Mouse (Mus musculus) cerebellum, postnatal 4 days (tissue): ENCODE measurements around the gene Gzmk.
"Not testable (repeated sequence)": the region's sequence is repeated elsewhere in the genome, so short reads cannot be mapped to it uniquely, and the experiment has no call there.

Experiments used
- DNase-seq, 2 experiments: peaks; one replicate each; pipeline ENCODE4 v3.0.0; 2022; ENCODE audit warnings: low spot score in 2 of 2, mixed read lengths in 1 of 2

The Gzmk gene

GRCm38 (mm10) chr13:113225811-113226210 lies at the start of gene Gzmk:
Gene Gzmk, minus strand, starts transcription at chr13:113225908.
- DNase-seq: no peak

- DNase-seq: no peak
These were observed 45.5 kb upstream of the Gzmk start for GRCm38 (mm10) chr13:113271189-113271588.

DNA sequence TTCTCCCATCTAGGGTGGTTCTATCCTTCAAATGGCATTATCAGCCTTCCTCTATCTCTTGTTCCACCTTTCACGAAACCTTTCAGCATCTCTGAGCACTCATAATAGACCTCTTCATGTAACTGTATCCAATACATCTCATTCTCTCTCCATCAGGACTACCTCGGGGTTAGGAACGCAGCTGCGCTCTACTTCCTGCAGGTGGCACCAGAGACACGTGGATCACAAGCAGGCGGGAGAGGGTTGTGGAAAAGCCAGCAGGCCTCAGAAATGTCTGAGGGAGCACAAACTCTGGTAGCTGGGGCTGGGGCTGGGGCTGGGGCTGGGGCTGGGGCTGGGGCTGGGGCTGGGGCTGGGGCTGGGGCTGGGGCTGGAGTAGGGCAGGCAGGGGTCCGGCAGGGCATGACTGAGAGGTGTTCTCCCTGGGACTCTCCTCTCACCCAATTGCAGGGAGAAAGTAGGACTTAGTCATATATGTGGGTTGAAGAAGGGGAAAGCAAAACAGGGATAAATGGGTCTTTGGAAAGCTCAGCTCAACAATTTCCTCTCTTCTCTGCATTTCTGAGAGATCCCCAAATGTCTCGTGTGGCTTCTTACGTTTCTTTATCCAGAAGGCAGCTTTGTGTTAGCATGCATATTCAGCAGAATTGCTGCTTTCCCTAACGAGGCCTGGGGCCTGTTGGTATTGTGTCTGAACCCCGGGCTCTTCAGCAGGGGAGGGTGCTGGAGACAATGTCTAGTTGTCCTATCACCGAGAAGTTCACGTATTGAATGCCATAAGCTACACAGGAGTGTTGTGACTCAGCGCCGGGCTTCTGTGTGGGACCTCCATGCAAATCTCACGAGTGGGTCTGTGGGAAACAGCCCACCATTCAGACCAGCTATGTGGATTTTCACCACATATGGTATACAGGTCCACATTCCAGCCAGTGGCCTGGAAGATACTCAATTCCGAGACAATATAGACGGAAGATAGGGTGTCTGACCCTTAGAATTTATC lies 44.4 kb upstream of the Gzmk start:
- DNase-seq: peak; percentile 73 to 81

DNA sequence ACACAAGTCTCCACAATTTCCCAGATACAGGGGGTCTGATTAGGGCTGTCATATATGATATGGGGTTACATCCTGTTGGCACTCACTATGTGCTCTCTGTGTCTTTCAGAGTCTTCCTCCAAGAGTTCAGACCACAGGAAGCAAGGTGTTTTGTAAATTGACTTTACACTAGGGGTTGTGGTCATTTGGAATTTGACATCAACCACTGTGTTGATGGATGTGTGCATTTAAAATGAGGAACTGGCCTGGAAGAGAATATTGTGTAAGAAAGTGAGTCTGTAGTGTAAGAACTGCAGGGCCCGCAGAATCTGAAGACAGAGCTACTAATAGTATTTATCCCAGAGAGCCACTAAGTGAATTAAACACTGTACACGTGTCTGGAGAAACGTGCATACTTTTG lies 41.5 kb upstream of the Gzmk start:
- DNase-seq: no peak

GRCm38 (mm10) chr13:113266495-113266951 lies 40.8 kb upstream of the Gzmk start:
- peak; percentile 59 to 76 for DNase-seq

- DNase-seq: peak; percentile 36 to 59
These were observed 39.5 kb upstream of the Gzmk start for GRCm38 (mm10) chr13:113265257-113265656.

DNA sequence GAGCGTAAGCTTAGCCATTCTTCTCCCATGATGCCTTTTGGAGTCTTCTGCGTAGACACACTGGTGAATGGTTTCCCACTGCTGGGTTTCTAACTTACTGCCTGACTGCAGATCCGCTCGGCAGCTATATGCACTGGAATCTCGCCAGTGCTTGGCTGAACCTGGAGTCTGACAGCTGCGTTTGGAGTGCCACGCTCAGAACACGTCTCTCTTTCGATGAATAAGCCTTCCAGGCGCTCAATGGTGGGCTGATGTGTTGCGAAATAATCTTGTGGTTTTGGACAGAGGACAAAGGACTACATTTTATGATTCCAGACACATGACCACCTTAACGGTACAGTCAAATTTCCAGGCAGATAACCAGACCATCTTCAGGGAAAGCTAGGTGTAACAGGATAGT lies 37.1 kb upstream of the Gzmk start:
- DNase-seq: peak in 1 of 2 experiments; percentile 57

DNA sequence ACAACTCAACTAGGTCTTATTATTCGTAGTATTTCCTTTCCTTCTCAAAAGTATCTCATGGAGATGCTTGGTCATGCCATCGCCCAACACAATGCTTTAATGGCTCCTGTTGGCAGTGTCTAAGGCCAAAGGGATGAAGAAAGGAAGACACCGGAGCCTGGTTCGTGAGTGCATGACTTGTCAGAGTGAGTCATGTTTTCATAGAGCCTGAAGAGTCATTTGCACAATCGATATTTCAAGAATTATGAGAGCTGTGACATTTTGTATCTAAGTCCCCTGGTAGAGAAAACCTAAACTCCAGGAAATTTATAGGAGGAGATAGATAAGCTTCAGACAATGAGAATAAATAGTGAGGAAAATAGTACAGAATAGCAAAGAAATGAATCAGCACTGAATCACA lies 33.5 kb upstream of the Gzmk start:
- DNase-seq: no peak

GRCm38 (mm10) chr13:113257190-113257589 lies 31.5 kb upstream of the Gzmk start:
- DNase-seq: no peak

GRCm38 (mm10) chr13:113256766-113257165 lies 31.1 kb upstream of the Gzmk start:
- no peak for DNase-seq

GRCm38 (mm10) chr13:113252580-113252979 lies 26.9 kb upstream of the Gzmk start:
- not testable (repeated sequence) for DNase-seq

DNA sequence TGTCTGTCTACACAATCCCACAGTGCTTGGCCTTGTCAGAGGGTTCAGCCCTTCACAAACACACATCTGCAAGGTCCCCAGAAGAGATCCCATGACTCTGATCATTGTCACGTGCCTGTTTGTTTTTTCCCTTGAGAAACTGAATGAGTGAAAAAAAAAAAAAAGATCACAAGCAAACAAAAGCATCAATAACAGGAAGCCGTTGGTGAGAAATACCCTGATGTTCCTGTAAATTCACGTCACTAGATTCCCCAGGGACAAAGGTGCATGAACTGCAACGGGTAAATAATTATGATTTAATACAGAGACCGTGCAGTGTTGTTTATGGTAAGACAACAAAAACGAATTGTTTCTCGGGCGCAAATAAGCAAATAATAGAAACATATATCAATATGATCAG lies 19.3 kb upstream of the Gzmk start:
- DNase-seq: no peak

DNA sequence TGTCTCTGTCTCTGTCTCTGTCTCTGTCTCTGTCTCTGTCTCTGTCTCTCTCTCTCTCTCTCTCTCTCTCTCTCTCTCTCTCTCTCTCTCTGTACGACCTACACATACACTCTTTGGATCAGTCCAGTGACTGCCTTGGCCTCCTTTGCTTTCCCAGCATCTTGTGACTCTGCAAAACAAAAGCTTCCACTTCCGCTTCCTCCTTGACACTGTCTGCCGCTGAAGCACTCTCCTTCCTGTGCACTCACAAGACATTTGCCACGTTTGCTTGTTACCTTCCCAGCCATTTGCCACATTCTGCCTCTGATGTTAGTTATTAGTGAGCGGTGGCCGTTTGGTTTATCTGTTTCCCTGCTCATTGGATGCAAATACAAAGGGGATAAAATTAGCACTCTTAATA lies 16.4 kb upstream of the Gzmk start:
- DNase-seq: no peak

GRCm38 (mm10) chr13:113227666-113228463 lies 2.2 kb upstream of the Gzmk start:
- DNase-seq: peak in 1 of 2 experiments; percentile 13

GRCm38 (mm10) chr13:113227076-113227475 lies 1.4 kb upstream of the Gzmk start:
- DNase-seq: no peak

GRCm38 (mm10) chr13:113224105-113224504 lies 1.6 kb downstream of the Gzmk start:
- no peak for DNase-seq

GRCm38 (mm10) chr13:113221851-113222250 lies 3.9 kb downstream of the Gzmk start:
- no peak for DNase-seq

- DNase-seq: no peak
These were observed 11.8 kb downstream of the Gzmk start for GRCm38 (mm10) chr13:113213865-113214264.

GRCm38 (mm10) chr13:113212401-113212800 lies 13.3 kb downstream of the Gzmk start:
- no peak for DNase-seq

- no peak for DNase-seq
These were observed 14.4 kb downstream of the Gzmk start for GRCm38 (mm10) chr13:113211345-113211744.

- DNase-seq: no peak
These were observed 16.1 kb downstream of the Gzmk start, which contains the start of gene Esm1 for GRCm38 (mm10) chr13:113209624-113210023. Gene Esm1, plus strand, starts transcription at chr13:113209659.

DNA sequence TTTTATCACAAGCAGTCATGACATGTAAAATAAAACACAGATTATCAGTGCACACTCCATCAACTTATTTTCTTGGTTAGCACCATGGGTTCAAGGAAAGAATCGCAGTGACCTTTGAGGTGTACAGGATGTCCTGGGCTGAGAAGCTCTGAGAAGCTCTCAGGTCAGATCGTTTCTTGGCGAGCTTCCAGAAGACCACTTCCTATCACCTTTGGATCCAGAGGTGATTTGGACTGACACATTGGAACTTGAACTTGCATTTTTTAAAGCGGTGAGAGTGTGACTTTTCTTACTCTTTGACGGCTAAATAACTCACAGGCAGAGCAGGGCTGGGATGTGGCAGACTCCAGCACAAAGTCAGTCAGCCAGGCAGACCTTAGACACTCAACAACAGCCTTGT lies 20.4 kb downstream of the Gzmk start:
- no peak for DNase-seq
